Mouse (Mus musculus) cerebellum, adult 9-11 months (tissue): ENCODE results near the gene Cyp27b1.

Source experiments
- DNase-seq: peaks from one replicate; pipeline ENCODE4 v3.0.0; 2022

Cyp27b1 gene

DNA sequence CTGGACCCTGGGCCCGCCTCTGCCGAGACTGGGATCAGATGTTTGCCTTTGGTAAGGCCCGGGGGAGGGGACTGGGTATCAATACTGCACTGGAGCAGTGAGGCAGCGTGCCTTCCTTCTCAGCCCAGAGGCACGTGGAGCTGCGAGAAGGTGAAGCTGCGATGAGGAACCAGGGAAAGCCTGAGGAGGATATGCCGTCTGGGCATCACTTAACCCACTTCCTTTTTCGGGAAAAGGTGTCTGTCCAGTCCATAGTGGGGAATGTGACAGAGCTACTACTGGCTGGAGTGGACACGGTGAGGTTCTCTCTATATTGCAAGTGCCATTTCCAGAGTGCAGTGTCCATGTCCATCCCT is 2.0 kb downstream of the Cyp27b1 start:
- no peak for DNase-seq

DNA sequence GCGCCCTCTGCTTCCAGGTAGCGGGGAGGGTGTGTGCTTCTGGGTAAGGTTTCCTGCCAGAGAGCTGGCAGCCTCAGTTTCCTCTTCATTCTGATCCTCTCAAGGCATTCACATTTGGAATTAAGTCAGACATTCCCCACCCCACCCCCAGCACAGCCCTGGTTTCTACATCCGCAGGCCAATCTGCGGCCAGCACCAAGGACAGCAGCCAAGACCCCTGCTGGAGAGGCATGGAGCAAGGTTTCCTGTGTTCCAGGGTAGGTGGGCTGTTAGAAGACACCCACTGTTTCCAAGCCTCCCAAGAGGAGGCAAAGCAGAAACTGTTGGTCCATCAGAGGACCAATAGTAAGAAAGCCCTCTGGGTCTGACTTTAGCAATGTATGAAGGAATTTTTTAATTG is 6.6 kb downstream of the Cyp27b1 start:
- no peak for DNase-seq

DNA sequence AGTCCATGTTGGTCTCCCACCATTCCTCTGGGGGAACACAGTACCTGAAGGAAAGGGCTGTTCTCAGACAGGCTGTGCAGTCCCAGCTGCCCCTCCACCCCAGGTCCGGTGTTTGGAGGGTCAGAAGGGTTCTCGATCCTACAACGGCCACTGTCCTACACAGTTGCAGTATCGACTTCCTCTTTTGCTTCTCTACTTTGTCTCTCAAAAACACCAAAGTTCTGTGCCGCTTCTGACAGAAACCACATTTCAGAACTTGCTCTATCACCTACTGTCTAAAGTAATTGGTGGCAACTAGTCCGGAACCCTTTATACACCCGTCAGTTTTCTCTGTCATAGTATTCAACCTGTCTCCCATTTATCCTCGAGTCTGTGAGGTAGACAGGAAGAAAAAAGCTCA is 7.4 kb downstream of the Cyp27b1 start:
- DNase-seq: no peak

DNA sequence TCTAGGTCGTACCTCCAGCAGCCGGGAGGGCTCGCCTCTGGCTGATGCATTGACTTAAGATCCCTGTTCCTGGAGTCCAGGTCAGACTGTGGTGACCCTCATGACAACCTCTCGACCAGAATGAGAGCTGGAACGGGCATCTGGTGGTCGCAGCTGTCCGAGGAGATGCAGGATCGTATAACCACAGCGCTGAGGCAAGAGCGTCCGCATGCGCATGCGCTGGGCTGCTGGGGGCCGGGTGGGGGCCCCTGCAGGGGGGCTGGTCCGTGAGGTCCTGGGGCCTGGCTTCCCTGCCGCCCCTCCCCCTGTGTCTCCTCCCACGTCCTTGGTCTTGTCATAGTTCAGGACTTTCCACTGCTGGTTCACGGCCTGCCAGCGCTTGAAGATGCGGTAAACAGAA is 8.4 kb downstream of the Cyp27b1 start:
- DNase-seq: peak; percentile 63

DNA sequence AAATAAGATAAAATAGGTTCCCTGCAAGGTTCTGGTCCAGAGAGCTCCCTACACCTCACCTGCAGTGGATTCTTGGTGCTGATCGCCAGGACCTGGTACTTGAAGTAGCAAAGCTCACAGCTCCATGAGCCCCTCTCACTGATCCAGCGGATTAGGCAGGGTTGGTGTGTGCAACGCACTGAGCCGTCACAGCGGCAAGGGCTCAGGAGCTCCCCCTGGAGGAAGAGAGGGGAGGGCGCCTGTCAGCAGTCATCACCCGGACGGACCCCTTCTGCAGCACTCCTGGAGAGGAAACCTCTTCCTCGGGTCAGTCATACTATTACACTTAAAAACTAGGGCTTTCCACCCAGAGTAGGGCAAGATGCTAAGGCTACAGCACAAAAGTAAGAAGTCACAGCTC is 10.1 kb downstream of the Cyp27b1 start:
- peak; percentile 75 for DNase-seq

DNA sequence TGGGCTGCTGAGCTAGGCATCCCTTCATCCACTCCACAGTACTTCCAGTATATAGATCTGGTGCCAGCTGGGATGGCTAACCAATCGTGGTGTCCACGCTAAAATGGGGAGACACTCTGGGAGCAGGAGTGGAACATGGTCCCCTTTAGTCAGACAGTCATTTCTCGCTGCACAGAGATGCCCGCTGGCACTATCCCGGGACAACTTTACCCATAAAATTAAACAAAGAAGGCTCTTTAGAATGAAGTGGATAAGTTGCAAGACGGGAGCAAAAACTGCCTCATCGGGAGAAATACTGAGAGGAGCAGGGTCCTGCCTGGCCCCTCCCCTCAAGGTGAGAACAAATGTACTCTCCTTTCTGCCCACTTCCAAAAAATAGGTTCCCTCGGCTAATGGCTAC is 10.7 kb downstream of the Cyp27b1 start:
- DNase-seq: no peak

DNA sequence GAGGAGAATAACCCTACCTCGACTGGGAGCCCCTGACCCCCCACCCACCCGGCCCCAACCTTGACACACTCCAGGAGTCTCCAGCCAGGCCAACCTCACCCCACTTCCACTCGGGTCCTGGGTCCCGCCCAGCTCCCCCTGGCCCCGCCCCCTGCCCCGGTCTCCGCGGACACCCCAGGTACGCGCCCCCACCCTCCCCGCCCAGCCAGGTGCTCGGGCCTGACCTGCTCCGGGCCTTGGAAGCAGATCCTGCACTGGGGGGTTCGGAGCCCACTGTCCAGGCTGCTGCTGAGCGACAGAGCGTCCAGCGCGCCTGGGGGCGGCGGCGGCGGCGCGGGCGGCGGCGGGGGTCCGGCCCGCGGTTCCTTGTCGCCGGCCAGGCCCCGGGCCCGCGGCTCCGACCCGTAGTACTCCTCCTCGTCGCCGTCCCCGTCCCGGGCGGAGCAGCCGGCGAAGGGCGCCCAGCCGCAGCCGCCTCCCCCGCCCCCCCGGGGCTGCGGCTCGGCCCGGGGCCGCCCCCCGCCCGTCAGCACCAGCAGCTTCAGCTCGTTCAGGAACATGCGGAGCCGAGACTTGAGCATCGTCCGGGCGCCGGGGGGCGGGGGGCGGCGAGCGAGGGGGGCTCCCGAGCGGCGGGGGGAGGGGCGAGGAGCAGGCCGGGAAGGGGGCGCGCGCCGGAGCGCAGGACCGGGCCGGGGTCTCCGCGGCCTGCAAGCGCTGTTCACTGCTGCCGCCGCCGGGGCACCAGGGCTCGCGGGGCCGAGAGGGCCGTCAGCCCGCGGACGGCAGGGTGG is 11.3 kb downstream of the Cyp27b1 start:
- DNase-seq: peak; percentile 63

DNA sequence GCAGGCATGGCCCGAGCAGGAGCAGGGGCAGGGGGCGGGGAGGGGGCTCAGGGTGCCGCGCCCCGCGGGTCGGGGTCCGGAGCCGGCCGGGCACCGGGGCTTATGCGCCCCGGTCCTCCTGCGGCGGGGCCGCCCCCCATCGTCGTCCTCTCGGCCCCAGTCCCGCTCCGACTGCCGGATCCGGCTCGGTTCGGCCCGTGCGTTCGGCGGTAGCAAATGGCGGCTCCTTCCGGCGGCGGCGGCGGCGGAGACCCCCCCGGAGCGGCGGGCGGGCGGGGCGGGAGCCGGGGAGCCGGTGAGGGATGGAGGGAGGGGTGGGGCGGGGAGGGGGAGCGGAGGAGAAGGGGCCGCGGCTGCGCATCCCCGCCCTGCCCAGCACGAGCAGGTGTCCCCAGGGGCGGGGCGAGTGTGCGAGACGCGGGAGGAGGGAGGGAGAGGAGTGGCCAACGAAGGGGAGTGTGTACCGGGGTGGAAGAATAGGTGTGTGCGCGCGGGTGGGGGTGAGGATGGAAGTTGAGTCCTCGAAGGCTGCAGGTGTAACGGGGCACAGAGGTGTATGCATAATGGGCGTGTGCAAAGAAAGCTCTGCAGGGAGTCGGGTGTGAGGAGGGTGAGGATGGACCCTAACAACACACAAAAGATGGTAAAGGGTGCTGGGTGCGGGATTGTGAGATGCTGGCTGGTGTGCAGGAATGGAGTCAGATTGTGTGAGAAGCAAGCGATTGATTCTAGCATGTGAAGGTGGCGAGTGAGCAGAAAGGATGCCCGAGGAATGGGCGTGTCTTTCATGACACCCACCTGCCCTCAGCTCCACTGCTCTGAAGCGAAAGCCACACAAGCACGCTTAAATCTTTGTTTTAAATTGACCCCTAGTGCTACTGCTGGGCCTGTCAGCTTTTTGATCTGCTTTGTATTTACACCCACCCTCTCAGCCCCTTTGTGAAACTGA is 12.2 kb downstream of the Cyp27b1 start, which contains the start of gene March9:
Gene March9, minus strand, starts transcription at position 217 of the 949 bp plus-strand sequence.
- DNase-seq: peak; percentile 95

DNA sequence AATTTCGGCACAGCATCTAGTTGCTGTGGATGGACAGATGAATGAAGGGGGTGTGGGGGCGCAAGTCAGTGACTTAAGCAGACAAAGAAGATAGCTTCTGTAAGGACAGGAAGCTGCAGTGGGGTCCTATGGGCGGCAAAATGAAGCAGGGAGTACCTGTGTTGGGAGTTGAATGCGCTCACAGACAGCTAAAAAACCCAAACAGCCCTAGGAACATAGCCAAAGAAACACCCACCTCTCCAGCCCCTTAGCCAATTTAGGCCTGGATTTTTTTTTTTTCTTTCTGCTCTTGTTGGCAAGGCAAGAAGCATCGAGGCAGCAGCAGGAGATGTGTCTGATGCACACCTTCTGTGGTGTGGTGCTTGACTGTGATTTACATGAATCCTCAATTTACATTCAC is 13.0 kb downstream of the Cyp27b1 start:
- DNase-seq: peak; percentile 67

DNA sequence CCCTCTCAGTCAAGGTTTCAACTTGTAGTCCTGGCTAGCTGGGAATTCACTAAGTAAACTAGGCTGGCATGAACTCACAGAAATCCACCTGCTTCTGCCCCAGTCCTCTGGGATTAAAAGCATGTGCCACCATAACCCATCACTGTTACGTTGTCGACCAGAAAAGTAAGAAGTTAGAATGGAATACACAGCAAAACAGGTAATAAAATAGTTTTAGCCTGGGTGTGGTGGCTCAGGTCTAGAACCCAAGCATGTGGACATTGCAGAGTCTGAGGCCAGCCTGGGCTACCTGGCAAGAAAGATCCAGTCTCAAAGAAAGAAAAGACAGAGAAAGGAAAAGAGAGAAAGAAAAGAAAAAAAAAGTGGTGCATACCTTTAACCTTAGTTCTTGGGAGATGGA is 13.5 kb downstream of the Cyp27b1 start:
- no peak for DNase-seq

DNA sequence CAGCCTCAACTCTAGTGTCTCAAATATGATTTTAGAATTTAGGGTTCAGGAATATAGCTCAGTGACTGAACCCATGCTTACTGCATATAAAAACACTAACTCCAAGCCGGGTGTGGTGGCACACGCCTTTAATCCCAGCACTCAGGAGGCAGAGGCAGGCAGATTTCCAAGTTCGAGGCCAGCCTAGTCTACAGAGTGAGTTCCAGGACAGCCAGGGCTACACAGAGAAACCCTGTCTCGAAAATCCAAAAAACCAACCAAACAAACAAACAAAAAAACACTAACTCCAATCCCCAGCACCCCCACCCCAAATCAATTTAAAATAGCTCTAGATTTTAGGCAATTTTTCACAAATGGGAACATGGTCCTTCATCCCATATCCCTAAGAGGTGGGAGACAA is 14.1 kb downstream of the Cyp27b1 start:
- peak; percentile 66 for DNase-seq

DNA sequence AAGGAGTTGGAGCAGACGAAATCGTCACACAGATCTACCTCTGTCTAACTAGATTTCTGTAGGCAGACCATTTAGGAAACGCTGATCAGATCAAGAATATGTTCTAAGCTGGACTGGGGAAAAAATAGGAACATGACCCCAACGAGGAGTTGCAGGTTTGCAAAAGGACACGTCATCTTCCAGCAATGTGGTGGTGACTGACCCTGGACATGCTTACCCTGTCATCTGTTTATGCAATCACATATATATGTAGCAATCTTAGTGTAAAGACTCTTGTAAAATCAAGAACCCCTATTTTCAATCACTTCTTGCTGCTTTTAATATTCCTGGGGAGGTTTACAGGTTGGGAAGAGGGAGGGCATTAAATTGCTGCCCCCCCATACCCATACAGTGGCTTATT is 14.5 kb downstream of the Cyp27b1 start:
- no peak for DNase-seq

DNA sequence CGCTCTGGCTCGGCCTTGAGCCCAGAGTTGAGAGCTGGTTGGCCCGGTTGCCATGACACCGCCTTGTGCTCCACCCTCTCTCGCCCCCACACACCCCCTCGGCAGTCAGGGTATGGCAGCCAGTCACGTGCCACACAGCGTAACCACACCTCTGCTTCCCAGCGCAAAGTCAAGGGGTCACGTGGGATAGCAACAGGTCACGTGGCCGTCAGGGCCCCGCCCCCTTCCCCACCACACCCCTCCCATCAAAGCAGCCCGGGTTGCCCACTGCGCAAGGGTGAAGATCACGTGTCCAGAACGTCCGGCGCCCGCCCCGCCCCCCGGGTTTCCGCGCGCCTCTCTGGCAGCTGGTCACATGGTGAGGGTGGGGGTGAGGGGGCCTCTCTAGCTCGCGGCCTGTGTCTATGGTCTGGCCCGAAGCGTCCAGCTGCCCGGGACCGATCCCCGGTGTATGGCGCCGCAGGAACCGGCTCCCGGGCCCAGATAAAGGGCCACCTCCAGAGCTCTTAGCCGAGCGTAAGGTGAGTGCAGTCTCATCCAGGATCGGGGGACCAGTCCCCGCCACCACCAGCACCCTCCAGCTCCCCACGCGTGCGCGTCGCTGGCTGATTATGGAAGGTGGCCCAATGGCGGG is 15.3 kb downstream of the Cyp27b1 start, which contains the start of gene Cdk4:
Gene Cdk4, plus strand, starts transcription at position 296 of the 634 bp plus-strand sequence.
- DNase-seq: peak; percentile 99

DNA sequence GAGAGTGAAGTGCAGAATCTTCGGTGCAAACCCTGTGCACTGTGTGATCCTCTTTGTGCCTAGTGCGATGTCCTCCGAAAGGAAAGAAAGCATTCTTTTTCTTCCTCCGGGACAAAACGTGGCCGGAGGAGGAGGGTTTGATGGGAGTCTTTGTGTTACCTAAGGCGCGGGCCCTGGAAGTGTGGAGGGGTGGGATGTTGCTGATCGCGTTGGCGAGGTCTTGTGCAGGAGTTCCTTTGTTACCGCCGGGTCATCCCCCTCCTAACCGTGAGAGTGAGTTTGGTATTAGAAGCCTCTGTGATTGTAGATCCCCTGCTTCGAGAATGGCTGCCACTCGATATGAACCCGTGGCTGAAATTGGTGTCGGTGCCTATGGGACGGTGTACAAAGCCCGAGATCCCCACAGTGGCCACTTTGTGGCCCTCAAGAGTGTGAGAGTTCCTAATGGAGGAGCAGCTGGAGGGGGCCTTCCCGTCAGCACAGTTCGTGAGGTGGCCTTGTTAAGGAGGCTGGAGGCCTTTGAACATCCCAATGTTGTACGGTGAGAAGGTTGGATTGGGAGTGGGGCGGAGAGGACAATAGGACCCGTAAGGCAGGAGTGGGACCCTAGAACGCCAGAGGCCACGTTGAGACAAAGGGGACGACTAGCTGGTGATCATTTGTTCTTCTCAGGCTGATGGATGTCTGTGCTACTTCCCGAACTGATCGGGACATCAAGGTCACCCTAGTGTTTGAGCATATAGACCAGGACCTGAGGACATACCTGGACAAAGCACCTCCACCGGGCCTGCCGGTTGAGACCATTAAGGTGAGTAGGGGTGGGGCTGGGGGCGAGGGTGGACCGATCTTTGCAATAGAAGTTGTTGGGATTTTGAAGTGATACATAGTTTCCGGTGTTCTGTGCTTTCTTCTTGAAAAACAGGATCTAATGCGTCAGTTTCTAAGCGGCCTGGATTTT is 16.1 kb downstream of the Cyp27b1 start:
- DNase-seq: peak; percentile 61

DNA sequence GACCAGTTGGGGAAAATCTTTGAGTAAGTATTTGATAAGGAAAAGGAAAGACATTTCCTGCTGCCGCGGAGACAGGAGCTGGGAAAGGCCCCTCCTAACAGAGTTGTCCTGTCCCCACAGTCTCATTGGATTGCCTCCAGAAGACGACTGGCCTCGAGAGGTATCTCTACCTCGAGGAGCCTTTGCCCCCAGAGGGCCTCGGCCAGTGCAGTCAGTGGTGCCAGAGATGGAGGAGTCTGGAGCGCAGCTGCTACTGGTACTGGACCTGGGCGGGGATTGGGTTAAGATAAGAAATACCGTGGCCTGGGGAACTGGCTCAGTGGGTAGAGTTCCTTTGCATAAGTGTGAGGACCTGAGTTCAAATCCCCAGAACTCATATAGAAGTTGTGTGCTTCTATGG is 17.9 kb downstream of the Cyp27b1 start:
- DNase-seq: peak; percentile 59

DNA sequence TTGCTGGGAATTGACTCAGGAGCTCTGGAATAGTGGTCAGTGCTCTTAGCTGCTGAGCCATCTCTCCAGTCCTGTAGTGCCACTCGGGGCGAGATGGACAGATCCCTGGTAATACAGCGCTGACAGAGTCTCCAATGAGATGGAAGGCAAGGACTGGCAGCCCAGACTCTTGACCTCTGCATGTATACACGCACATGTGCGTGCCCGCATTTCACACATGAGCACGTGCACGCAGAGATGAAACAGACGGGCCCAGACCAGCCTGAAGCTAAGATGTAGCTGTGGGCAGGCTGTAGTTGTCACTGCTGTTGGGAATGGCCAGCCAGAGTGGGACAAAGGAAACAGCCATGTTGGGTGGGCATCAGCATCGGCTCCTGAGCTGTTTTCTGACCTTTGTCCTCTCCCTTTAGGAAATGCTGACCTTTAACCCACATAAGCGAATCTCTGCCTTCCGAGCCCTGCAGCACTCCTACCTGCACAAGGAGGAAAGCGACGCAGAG is 18.5 kb downstream of the Cyp27b1 start:
- DNase-seq: no peak

DNA sequence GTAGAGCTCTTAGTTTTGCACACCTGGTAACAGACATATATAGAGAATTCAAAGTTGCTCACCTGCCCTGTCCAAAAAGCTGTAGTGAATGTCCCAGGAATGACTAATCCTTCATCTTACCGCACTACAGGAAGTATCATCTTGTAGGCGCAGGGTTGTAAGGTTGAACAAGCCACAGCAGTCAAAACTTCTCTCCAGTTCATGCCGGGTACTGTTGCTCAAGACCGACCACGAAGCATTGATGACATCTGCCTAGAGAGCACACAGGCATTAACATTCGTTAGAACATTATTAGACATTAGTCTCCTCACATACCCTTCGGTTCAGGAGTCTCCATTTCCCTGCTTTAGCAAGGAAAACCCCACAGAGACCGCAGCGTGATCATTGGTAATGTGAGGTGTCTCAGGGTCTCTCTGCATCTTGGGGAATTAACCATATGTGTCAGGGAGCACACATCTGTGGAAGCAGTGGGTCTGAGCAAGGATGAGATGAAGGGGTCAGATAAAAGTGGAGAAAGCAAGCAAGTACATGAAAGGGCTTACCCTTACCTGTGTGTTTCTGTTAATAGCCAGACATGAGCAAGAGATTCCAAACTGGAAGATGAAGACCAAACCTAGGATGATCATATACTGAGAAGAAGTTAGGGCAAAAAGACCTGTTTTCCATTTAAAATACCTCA is 20.4 kb downstream of the Cyp27b1 start:
- DNase-seq: no peak

DNA sequence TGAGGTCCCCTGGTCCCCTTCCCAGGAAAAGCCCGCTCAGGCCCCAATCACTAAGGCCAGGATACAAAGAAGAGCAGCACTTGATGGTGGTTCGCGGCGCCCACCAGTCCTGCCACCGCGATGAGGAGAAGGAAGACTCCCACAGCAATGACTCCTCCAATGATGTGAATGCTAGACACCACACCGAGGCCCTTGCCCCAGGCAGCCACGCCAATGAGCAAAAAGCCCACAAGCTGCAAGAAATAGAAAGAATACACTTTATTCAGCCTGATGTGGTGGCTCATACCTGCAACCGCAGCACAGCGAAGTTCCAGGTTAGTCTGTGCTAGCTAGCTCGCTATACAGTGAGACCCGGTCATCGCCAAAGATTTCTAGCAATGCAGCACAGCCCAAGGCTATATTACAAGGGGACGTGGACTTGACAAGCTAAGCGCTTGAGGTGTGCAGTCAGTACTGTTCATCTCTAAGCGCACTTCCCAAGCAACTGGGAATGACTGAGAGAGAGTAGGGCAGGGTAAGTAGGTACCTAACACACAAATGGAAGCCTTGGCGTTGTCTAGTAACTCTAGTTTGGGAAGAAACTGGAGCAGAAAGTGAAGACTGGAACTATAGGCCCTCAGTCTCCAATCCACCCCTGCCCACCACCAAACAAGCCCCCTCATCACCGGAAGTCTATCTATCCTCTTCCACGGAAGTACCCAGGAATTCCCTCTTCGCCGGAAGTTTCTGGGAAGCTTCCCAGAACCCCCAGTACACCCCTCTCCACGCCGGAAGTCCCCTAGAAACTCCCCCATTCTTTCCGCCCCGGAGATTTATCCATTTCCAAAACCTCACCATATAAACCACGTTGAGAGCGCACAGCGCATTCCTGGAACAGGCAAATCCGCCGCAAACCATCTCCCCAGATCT is 21.5 kb downstream of the Cyp27b1 start:
- peak; percentile 39 for DNase-seq

DNA sequence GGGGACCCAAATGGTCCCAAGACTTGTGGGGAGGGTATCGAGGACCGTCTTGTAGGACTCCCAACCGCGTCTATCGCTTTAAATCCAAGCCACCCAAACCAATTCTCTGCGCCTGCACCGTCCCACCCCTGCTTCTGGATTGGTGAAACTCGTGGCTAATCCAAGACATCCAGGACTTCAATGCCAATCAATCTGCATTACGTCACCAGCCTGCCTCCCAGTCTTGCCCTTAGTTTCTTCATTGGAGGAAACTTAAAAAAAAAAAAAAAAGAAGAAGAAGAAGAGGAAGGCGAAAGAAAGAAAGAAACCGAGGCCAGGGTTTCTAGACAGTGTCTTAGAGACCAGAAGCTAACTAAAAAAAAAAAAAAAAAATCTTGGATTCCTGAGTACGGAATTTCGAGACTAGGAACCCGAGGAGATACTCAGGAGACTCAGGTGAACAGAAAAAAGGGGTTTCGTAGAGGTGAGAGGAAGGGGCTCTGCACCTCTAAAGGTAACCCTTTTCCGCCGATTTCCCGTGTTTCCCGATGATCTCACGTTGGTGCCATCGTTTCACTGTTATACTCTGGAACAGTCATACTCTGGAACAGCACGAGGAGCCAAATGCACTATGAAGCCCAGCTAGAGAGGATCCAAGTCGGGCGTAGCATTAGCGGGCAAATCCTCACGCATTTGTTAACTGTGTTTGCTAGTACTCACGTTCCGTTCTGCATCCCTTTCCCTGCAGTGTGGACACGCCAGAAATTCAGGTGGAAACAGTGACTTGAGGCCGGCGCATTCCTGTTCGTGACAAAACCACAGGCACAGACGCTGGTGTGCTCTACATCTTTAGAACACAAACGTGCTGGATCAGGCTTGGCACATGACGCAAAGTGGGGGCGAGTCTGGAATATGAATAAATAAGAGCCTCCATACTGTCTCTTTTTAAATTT is 22.4 kb downstream of the Cyp27b1 start, which contains the start of gene Tspan31:
Gene Tspan31, minus strand, starts transcription at position 75 of the 932 bp plus-strand sequence.
- peak; percentile 95 for DNase-seq
